Mouse (Mus musculus) Muller cell, postnatal 12 days (primary cell): Measurements from ENCODE around the gene Kcnd3.

Source experiments
- DNase-seq: peaks from one replicate; pipeline ENCODE4 v3.0.0-alpha.2; 2015; ENCODE audit errors: inconsistent ontology term

The Kcnd3 gene

DNA sequence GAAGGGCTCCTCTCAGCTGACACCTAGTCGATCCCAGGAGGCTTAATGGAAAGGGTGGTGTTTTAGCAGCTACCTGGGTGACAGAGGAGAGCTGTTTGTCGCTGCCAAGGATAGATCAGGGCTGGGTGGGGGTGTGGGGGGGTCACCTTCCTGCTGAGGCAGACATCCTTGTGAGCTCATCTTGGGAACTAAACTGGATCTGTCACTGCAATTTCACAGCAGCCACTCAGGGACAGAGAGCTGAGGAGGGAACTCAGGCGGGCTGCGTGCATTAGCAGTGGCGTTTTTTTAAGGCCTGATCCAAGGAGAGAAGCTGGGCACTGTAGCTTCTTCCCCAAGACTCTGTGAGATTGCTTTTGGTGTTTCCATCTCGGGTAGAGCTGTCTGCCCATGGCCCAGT lies 129.0 kb downstream of the Kcnd3 start:
- DNase-seq, result no peak

DNA sequence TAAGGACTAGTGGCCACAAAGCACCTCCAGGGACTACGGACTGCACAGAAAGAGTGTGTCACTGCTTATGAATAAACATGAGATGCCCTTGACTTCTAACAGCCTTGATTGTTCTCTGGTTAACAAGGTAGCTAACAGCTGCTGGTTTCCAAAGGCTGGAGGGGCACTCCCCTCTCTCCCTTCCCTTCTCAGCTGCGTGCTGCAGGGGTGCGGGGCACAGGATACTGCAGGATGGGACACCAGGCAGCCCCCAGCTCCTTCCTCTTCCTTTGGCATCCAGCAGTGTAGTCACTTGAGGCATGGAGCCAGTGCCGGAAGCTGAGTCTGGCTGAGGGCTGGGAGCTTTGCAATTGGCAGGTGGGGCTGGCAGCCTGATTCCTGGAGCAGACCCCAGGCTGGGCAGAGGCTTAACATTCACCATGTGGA lies 133.6 kb downstream of the Kcnd3 start:
- no peak for DNase-seq

DNA sequence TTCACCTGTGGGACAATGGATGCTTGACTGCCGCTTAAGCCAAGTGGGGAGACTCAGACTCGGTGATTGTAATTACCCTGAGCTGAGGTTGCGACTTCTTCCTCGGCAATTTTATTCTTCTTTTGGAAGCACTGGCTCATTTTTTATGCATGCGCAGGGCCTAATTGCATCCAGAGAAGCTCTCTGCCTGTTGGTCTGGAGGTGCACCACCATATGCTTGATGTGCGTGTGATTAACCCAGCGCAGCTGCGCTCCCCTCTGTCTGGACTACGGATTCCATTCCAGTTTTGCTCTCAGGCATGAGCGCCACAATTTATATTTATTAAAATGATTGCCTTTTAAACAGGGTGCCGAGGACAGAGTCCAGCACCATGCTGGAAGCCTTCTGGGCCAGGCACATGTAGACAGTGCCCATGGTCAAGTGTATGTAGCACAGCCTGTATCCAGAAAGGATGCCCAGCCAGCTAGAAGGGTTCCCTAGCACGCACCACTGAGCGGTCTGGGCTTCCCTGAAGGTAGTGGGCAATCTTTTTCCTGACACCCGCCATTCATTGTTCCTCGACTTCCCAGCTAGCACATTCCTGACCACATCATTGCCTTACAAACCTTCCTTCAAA lies 138.0 kb downstream of the Kcnd3 start:
- no peak for DNase-seq

DNA sequence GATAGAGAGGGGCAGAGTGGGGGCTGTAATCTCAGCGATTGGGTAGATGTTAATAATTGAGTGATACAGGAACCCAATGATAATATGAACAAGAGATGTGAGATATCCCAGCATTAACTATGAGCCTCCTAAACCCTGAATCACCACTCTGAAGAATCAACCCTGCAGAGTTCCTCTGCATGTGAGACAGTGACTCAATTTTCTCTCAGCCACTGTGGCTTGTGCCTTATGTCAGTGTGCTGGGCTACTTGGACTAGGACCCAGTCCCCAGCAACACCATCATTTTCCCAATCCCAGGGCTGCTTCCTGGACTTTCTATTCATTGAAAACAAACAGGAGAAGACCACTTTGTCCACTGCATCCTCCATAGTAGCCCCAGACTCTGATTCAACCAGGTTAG lies 139.6 kb downstream of the Kcnd3 start:
- DNase-seq, result no peak

DNA sequence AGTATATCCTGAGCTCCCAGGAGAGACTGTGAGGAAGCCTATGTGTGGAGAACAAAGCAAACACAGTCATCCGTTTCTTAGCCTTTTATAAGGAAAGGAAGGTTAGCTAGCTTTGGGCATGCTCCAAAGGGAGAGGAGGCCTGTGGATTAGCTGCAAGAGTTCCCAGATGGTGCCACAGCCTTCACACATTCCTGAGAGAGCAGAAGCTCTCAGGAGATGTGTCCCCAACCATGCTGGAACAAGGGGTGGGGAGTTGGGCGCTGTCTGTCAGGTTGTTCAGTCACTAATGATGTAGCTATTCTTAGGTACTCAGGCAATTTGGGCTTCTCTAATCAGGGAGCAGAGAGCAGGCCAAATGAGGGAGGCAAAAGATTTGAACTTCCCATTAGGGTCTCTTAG lies 140.1 kb downstream of the Kcnd3 start:
- DNase-seq, result no peak

DNA sequence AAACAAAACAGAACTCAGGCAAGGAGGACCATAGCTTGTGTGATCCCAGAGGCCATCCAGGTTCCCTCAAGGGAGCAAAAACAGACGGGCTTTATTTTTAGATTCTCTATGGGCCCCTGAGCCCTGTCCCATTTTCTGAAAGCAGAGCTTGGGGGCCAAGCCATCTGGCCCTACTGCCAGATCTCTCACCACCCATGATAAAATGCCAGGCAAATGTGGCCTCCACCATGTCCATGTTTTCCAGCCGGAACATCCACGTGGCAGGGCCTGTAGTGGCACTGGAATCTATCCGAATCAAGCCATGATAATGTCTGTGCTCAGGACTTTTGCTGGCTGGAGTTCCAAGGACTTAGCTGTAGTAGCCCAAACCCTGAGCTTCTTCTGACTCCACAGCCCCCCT lies 148.4 kb downstream of the Kcnd3 start:
- no peak for DNase-seq

DNA sequence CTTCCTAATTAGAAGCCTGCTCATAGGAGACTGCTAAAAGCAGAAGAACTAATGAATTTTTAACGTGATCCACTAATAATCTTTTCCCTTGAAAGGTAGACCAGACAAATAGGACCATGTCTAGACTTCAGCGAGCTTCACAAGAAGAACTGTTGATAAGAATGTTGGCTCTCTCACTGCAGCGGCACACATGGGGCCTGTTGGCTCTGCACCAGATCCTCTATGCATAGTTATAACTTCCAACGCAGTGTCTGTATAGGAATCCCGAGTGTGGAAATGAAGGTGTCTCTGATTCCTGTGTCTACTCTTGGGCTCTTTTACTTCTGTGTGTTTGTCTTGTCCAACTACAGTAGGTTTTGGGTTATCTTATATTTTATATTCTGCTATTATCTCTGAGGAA lies 150.8 kb downstream of the Kcnd3 start:
- DNase-seq, result no peak

DNA sequence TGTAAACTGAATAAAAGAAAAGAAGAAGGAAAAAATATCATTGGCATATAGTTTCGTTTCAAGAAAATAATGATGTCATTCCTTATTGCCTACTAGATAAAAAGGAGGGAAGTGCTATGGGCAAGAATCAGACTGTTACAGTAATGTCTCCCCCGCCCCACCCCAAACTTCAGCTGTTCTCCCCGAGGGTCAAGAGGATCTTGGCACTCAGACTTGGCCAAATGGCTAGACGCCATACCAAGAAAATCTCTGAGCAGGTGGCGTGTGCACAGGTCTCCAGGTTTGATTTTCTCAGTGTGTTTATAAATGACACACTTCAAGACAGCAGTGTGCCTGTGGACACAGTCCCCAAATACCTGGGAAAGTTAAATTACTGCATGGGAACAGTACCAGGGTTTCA lies 153.6 kb downstream of the Kcnd3 start:
- DNase-seq, result no peak

DNA sequence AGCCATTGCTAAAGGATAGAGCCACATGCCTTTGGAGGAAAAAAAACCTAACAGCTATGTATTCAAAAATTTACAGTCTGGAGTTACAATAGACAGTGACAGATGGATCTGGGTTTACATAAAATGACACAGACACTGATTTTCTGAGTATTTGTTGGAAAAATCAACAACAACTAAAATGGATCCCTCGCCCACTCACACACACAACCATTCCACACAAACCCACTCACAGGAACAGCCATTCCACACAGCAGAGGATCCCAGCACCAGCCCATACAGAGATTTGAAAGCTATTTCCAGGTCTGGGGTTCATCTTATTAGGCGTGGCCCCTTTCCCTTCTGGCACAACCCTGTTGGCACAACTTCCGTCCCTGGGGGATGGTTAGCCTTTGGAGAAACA lies 156.7 kb downstream of the Kcnd3 start:
- DNase-seq, result no peak

DNA sequence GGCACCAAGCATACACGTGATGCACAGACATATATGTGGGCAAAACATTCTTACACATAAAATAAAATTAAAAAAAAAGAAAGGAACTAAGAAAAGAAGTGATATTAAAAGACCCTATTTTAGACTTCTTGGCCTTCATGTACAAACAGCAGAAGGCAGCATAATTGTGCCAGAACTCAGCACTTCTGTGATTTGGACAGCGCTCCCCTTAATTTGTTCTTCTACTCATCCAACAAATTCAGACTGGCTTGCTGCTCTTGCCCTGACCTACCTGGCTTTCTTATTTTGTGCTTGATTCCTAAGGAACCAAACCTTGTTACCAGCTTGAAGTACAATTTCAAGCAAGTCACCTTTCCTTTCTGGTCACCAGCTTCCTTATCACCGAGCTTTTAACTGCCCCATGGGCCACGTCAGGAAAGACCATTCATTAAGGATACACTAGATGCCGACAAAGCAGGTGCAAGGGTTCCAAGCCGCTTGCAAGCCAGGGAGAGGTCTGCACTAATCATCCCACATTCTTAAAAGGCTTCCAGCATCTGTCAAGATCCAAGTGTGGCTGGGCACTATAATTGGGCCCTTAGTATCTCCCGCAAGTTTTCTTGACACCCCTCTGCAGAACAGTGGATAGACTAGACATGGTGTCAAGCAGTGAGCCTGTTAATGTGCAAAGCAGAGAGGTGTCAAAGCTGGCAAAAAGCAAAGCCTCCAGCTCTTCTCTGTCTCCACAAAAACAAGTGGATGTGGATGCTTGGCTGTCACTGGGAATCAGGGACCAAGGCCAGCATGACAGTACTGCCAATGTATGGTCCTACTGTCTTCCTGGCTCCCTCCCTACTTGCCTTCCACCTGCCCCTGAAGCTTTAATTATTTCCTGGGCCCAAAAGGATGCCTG lies 159.6 kb downstream of the Kcnd3 start:
- no peak for DNase-seq

DNA sequence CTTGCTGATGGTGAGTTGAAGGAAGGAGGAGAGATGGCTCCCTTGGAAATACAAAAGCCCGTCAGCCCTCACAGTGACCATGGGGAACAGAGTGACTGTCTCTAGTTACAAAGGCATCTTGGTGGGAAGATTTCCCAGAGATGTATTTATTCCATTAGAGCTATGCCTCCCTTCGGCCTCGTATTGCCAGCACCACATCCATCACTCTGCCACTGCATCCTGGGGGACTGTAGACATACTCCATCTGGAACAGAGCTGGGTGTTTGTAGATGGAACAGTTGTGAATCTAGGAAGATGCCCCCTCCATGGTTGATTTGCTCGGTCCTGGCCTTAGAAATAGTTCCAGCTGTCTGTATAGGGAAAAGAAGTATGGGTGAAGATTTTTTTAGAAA lies 160.3 kb downstream of the Kcnd3 start:
- no peak for DNase-seq

DNA sequence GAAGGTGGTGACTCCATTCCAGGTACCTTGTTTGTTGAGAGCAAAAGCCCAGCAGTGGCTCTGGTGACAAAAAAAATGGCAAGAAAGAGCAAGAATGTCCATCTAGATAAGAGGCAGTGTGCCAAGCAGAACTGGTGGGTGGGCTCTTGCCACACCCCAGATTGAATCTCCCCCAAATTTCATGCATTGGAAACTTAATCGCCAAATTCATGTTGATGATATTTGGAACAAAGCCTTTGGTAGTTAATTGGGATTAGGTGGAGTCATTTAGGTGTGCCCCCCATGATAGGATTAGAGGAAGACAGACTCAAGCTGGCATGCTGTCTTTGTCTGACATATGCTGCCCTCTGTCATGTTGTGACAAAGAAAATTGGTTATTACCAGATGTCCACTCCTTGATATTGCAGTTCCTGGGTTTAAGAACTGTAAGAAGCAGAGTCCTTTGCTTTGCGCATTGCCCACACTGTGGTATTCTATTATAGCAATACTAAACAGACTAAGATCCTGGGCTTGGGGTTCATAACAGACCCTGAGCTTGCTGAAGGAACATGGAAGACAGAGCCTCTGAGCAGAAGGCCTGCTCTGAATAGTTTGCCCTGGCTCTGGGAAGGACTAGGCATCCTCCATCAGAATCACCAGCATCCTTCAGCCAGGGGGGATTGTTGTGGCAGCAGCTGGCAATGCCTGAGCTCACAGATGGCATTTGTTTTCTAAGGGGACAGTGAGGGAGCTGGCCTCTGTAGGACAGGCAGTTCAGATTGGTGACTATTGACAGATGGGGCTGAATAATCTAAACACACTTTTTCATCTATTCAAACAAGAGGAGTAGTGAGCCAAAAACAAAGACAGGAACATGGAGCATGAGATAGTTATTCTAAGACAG lies 165.0 kb downstream of the Kcnd3 start:
- DNase-seq, result no peak

DNA sequence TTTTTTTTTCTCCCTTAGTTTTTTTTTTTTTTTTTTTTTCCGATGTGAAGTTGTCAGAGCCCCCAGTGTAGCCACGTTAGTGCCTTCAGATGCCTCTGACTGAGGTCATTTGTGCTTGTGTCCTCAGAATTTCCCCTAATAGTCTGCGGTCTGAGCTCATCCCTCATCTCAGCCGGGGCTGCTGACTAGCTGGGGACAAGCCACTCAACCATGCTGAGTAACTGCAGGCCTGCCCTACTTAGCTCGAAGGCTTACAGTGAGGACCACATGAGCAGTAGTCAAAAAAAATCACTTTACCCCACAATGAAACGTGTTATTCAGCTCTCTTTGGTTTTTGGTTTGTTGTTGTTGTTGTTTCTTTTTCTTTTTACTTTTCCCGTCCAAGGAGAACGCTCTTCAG lies 169.0 kb downstream of the Kcnd3 start:
- DNase-seq, result peak; percentile 64

DNA sequence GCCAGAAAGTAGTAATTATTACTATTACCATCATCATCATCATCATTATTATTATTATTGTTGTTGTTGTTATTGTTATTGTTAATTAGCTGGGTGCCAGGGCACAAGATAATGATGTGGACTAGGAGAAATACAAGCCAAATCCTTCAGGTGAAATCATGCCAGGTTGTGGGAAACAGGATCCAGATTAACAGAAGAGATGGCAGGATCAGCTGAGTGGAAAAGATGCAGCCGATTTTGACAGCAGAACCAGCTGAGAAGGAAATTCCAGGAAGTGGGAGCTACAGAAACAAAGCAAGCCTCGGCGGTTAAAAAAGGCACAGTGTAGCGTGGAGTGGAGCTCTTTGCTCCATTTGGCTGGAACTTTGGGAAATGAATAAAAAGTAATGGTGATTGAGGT lies 171.0 kb downstream of the Kcnd3 start:
- DNase-seq, result peak; percentile 36

DNA sequence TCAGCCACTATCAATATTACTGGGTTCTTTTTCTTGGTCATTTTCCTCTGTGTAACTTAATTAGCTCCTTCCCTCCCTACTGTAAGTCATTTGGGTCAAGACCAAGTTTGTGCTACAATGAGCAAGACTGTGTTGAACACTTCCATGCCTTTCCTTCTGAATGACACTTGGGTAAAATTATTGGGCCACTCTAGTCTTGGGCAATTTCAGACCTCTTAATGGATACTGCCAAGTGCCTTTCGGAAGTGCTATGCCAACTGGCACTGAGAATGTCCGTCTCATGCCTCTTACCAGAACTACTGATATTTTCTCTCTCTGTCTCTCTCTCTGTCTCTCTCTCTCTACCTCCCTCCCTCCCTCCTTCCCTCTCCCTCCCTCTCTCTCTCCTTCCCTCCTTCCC lies 173.8 kb downstream of the Kcnd3 start:
- no peak for DNase-seq

DNA sequence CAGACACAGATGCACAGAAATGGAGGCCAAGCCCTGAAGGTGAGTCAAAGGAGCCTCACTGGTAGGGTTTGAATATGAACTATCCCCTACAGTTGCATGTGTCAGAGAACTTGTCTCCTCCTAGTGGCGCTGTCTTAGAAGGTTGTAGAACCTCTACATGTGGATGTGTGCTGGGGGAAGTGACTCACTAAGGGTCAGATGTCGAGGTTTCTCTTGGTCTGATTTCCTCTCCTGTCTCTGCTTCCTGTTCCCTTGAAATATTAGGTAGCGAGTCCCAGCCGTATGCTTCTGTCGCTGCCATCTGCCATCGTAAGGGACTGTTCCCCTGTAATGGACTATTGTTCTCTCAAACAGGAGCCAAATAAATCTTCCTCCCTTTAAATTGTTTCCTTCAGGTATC lies 175.1 kb downstream of the Kcnd3 start:
- DNase-seq, result no peak

DNA sequence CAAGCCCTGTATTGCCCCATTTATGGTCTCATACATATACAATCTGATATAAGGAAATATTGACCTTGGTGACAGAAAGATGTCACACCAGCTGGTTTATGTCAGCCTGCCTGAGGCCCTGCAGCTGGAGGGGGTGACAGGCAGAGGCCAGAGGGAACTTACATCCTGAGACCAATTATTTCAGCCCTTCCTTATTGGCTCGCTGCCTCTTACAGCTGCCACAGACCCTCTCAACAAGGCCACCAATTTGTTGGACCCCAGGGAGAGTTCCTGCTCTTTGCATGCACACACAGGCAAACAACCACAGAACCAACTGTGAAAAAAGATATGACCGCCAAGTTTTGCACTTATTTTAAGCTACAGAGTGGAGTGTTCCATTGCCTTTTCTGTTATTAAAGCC lies 180.2 kb downstream of the Kcnd3 start:
- no peak for DNase-seq

DNA sequence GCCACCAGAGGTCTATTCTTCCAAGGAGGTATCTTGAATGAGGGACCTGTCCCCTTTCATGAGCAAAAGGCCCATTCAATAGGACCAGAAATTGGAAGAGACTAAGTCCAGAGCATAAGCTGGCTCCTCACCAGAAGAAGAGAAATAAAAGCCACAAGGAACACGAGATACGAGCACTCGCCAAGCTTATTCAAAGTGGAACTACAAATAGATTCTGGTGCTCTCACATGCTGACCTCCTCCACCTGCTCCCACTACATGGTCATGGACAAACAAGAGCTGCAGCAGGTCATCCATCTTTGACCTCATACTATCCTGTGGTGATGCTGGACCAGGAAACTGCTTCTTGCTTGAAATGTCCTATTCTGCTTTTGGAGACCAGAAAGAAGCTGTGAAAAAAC lies 180.9 kb downstream of the Kcnd3 start:
- no peak for DNase-seq

DNA sequence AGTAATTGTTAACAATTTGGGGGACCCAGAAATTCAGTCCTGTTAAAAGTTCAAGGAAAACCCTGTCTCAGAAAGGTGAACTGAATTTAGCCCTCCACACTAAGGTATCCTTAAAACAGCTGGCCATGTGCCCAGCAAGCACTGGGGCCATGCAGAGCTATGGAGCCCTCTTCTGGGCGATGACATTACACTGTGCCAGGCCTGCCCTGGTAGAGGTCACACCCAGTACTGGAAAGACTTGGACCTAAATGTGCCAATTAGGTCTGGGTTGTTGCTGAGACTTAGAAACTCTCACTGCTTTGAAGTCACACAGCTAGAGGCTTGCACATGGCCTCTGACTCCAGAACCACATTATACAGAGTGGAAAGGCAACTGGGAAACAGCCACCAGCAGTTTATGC lies 190.1 kb downstream of the Kcnd3 start:
- peak; percentile 33 for DNase-seq

DNA sequence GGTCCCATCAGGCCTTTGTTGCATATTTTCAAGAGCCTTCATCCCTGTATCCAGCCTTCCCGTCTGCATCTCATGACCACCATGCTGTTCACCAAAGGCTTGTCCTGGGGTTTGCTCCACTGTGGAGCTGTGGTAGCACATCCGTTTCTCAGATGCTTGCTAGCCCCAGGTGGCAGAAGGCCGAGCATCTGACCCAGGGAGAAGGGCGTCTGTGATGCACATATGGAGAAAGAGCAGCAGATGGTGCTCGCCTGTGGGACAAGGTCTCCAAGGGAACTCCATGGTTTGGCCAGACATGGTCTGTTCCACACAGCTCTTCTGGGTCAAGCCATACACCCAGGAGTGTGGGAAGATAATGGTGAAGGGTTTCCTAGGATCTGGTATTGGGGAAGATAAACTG lies 191.4 kb downstream of the Kcnd3 start:
- DNase-seq, result no peak

DNA sequence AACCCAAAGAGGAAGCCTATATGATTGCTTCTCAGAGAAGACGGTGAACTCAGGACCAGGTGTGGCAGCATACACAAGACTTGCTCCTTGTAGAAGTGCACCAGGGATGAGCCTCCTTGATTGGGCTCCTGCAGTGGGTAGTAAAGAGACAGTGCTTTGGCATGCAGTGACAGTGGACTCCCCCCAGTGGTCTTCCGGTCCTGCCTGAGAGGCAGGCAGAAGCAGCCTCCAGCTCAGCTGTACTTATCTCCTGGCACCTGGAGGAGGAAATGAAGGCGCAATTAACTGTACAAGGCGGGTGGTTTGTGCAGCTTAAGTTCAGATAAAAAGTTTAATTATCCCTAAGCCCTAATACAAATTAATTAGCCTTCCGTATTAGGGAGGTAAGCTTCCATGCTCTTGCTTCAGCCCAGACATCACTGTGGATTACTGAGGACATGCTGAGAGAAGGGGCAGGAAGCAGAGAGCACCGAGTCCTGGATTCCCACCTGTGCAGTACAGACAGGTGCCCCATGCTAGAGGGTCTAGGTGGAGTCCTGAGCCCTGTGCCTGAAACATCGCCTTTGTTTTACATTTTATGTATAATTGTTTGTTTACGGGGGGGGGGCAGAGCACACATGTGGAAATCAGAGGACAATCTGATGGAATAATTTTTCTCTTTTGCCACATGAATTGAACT lies 196.9 kb downstream of the Kcnd3 start:
- DNase-seq, result no peak
